Mouse (Mus musculus) midbrain, postnatal 0 days (tissue): ENCODE data around the gene Utp14a. TPM values are rescaled to one million over a fixed set of nuclear protein-coding genes. Genes with fewer than 3 reads are reported as not detected.

Experiments
- ATAC-seq: fragments of 200-750 bp; cut with Nextera tagmentation; 2 replicates; pipeline ENCODE4 v1.8.0; 2017; ENCODE audit warnings: moderate number of reproducible peaks, mild to moderate bottlenecking, moderate TSS enrichment, moderate library complexity; ENCODE audit not compliant: low FRiP score
- DNase-seq: peaks from one replicate; pipeline ENCODE4 v3.0.0-alpha.2; 2015; ENCODE audit warnings: low spot score
- H3K27ac ChIP-seq: fragments of 300-500 bp; sonication (generic); 2 replicates; pipeline ENCODE4 v1.5.1; 2014; ENCODE audit warnings: low read depth, mild to moderate bottlenecking, low read length, mixed read lengths
- H3K27me3 ChIP-seq: fragments of 300-500 bp; sonication (generic); 2 replicates; pipeline ENCODE4 v1.6.1; 2014; ENCODE audit warnings: low read length, control low read depth, mixed read lengths; ENCODE audit not compliant: insufficient read depth
- H3K36me3 ChIP-seq: fragments of 300-500 bp; sonication (generic); 2 replicates; pipeline ENCODE4 v1.6.1; 2014; ENCODE audit warnings: low read length, control low read depth, mixed read lengths; ENCODE audit not compliant: insufficient read depth
- H3K4me1 ChIP-seq: fragments of 300-500 bp; sonication (generic); 2 replicates; pipeline ENCODE4 v1.6.1; 2014; ENCODE audit warnings: mild to moderate bottlenecking, control low read depth, antibody characterized with exemption, low read length, mixed read lengths; ENCODE audit not compliant: insufficient read depth
- H3K4me2 ChIP-seq: fragments of 300-500 bp; sonication (generic); 2 replicates; pipeline ENCODE4 v1.6.1; 2014; ENCODE audit warnings: low read depth, mild to moderate bottlenecking, low read length, mixed read lengths; ENCODE audit not compliant: poor library complexity, severe bottlenecking
- H3K4me3 ChIP-seq: fragments of 300-500 bp; sonication (generic); 2 replicates; pipeline ENCODE4 v1.5.1; 2014; ENCODE audit warnings: low read depth, mild to moderate bottlenecking, low read length, moderate library complexity
- H3K9ac ChIP-seq: fragments of 300-500 bp; sonication (generic); replicated peaks from 2 replicates; pipeline ENCODE4 v1.6.1; 2014; ENCODE audit warnings: mild to moderate bottlenecking, low read length, moderate library complexity, mixed read lengths; ENCODE audit not compliant: poor library complexity, severe bottlenecking
- H3K9me3 ChIP-seq: fragments of 300-500 bp; sonication (generic); 2 replicates; pipeline ENCODE4 v1.6.1; 2016; ENCODE audit warnings: low read length, control low read depth
- CTCF ChIP-seq: IDR thresholded peaks from 2 replicates; pipeline ENCODE4 v1.5.1; 2016; ENCODE audit warnings: antibody characterized with exemption, mild to moderate bottlenecking
- WGBS: fragments of 180-500 bp; shearing (Covaris S2); extraction: QIAGEN DNeasy Blood & Tissue Kit; methylation state at CpG from one replicate; pipeline ENCODE4 v1.1.7; 2014; 5-methylcytosine and 5-hydroxymethylcytosine counted together
- polyA plus RNA-seq: library from polyadenylated mRNA; unstranded; fragments of >200 nt; fragmentation: Nextera tagmentation; extraction: Ambion mirVana; gene quantifications from 2 replicates; pipeline ENCODE4 v1.2.1, GENCODE M21; 2015
- total RNA-seq: library from RNA; depleted of rRNA; stranded (reverse); fragments of >200 nt; gene quantifications from 2 replicates; pipeline ENCODE4 v1.2.3, GENCODE M21; 2014

Utp14a gene
- total and polyA plus RNA-seq, 2 experiments from 2014 or later: 5.8 to 9.4 TPM

- TF ChIP-seq CTCF: peak; percentile 74
- H3K9me3 ChIP-seq: no peaks in the 10 kb centered on the region
- H3K4me2 ChIP-seq: no peak overlapping the region
- no peak overlapping the region for H3K9ac ChIP-seq
- H3K27me3 ChIP-seq: no peaks in the 10 kb centered on the region
- H3K36me3 ChIP-seq: peaks cover 3% of the 10 kb centered on the region; the same call in 1 of the 2 replicates
- peak; percentile 44 for DNase-seq
- no peaks in the 10 kb centered on the region for H3K4me1 ChIP-seq
- no peak overlapping the region for H3K4me3 ChIP-seq
- ATAC-seq: no peak
- no peak overlapping the region for H3K27ac ChIP-seq
- WGBS: 41% methylated on average over 3 of the region's 3 CpGs
Measured at GRCm38 (mm10) chrX:48278103-48278502, 21.4 kb downstream of the Utp14a start.

DNA sequence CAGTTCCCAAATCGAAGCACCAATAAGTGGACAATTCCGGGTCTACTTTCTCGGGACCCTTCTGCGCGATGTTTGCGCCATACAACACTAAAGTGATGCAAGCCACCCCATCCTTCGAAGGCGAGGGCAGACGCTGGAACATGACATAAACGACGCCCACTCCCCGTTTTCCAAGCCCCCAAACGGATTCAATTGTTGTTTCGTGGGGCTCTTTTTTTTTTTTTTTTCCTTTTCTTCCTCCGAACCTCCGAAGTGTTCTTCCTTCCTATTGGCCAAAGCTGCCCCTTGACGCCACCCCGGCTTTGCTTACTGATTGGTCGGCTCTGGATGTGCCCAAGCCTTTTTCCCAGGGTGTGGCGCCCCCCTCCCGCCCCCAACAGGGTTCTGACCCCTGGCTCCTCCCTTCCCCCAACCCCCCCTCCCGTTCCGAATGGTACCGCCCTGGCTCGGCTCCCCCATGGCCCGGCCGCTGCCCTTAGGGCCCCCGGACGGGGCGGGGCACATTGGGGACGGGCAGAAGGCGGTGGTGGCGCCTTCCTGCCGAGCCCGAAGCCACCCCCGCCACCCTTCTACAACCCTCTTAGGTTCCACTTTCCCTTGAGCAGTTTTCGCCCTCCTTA lies 27.8 kb downstream of the Utp14a start:
- peak overlapping the region; percentile 57 for H3K4me2 ChIP-seq
- ATAC-seq: peak; percentile 90
- peak overlapping the region; percentile 47; the same call in 1 of the 2 replicates for H3K27ac ChIP-seq
- DNase-seq: peak; percentile 91
- H3K4me1 ChIP-seq: no peaks in the 10 kb centered on the region
- WGBS: 13% methylated on average over 21 of the region's 37 CpGs
- H3K9ac ChIP-seq: peak overlapping the region; percentile 46
- no peaks in the 10 kb centered on the region for H3K27me3 ChIP-seq
- no peaks in the 10 kb centered on the region for H3K36me3 ChIP-seq
- no peaks in the 10 kb centered on the region for H3K9me3 ChIP-seq
- peak overlapping the region; percentile 44 for H3K4me3 ChIP-seq
- TF ChIP-seq CTCF: no peak

GRCm38 (mm10) chrX:48285006-48285650 lies 28.5 kb downstream of the Utp14a start:
- ATAC-seq (peak; percentile 90), DNase-seq (peak; percentile 88)
- H3K4me3 ChIP-seq: peak overlapping the region; percentile 44
- TF ChIP-seq CTCF: no peak
- H3K9me3 ChIP-seq: no peaks in the 10 kb centered on the region
- peak overlapping the region; percentile 46 for H3K9ac ChIP-seq
- H3K27ac ChIP-seq: peak overlapping the region; percentile 47; the same call in 1 of the 2 replicates
- H3K4me1 ChIP-seq: no peaks in the 10 kb centered on the region
- H3K4me2 ChIP-seq: peak overlapping the region; percentile 57
- no peaks in the 10 kb centered on the region for H3K27me3 ChIP-seq
- 21% methylated on average over 25 of the region's 42 CpGs for WGBS
- H3K36me3 ChIP-seq: no peaks in the 10 kb centered on the region

- Histone ChIP-seq H3K4me3 (peak overlapping the region; percentile 44), H3K27me3 (no peaks in the 10 kb centered on the region), H3K4me1 (no peaks in the 10 kb centered on the region), H3K4me2 (peak overlapping the region; percentile 57), H3K27ac (0 out of 2 replicates have a peak overlapping the region, but pooled peaks have one; percentile 38), H3K36me3 (no peaks in the 10 kb centered on the region), H3K9me3 (no peaks in the 10 kb centered on the region), H3K9ac (peak overlapping the region; percentile 33; the same call in 1 of the 2 replicates)
- no peak for TF ChIP-seq CTCF
- DNase-seq (no peak), ATAC-seq (peak; percentile 53)
- 20% methylated on average over 27 of the region's 34 CpGs for WGBS
Measured at GRCm38 (mm10) chrX:48285651-48286021, 29.0 kb downstream of the Utp14a start.

- no peak overlapping the region for H3K4me3 ChIP-seq
- 31% methylated on average over 6 of the region's 6 CpGs for WGBS
Measured at GRCm38 (mm10) chrX:48286488-48286887, 29.8 kb downstream of the Utp14a start.

DNA sequence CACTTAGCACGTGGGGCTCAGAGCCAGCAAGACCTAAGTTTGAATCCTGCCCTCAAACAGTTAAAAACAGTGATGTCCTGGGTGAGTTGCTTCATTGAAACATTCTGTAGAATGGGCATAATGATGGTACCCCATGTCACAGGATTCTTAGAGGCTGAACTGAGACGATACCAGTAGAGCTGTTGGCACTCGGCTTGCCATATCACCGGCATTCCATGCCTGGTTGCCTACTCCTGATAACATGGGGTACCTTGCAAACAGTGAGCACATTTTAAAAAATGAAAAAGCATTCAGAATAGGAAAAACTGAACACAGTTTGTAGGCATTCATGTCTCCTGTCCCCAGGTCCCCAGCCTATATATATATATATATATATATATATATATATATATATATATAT lies 31.3 kb downstream of the Utp14a start:
- Histone ChIP-seq H3K36me3 (no peaks in the 10 kb centered on the region), H3K9ac (no peak overlapping the region), H3K27ac (no peak overlapping the region), H3K4me1 (no peaks in the 10 kb centered on the region), H3K27me3 (no peaks in the 10 kb centered on the region), H3K4me3 (no peak overlapping the region), H3K4me2 (no peak overlapping the region), H3K9me3 (no peaks in the 10 kb centered on the region)
- no peak for TF ChIP-seq CTCF
- DNase-seq (no peak), ATAC-seq (no peak)
- 80% methylated on average over 4 of the region's 4 CpGs for WGBS

More at GRCm38 (mm10) chrX:48286488-48286887, 29.8 kb downstream of the Utp14a start:
- Histone ChIP-seq H3K27me3 (no peaks in the 10 kb centered on the region), H3K4me2 (no peak overlapping the region), H3K9me3 (no peaks in the 10 kb centered on the region), H3K36me3 (no peaks in the 10 kb centered on the region), H3K27ac (no peak overlapping the region), H3K9ac (no peak overlapping the region), H3K4me1 (no peaks in the 10 kb centered on the region)
- no peak for TF ChIP-seq CTCF
- DNase-seq: peak; percentile 9
- no peak for ATAC-seq
